In the genomic region with DNA sequence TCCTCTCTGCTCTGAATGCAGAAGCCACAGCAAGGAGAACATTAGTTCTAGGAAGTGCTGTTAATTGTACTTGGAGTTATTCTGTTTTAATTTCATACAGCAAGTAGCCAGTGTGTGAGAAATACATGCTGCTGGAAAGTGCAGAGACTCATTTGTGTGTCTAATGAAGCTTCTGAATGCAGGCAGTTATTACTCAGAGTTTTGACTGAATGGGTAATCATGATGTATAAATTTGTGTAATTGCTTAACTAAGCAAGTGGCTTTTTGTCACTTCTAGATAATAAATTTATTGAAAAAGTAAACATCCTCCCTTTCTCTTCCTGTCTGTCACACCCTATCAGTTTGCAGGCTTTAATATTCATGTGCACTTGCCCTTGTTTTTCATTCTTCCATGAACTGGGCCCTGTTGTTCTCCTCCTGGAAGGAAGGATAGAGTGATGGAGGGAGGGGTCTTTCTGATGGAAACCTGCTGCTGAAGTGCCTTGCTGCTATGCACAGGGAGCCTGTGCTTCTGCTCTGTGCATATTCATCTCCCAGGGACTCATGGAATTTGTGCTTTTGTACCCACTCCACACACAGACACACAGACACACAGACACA, we compare ENCODE assay signal across 13 mouse cellular contexts.
"Had no signal": no experiment of that assay in that cellular context is flagged by ENCODE, and none has a peak within 500 bp of the region (broad histone marks: within the 10 kb centered on the region; RNA-seq: fewer than 3 reads in every experiment).

No protein-coding gene starts in this region.

- H3K9me3 ChIP-seq: limb, embryonic 15.5 days; liver, embryonic 12.5 days; midbrain, embryonic 13.5 days; neural tube, embryonic 15.5 days had no signal

- H3K27me3 ChIP-seq: limb, embryonic 15.5 days; liver, embryonic 12.5 days; midbrain, embryonic 13.5 days; neural tube, embryonic 15.5 days had no signal

- H3K4me2 ChIP-seq: limb, embryonic 15.5 days; liver, embryonic 12.5 days; midbrain, embryonic 13.5 days; neural tube, embryonic 15.5 days had no signal

- H3K36me3 ChIP-seq: limb, embryonic 15.5 days; liver, embryonic 12.5 days; midbrain, embryonic 13.5 days; neural tube, embryonic 15.5 days had no signal

- ATAC-seq: liver, embryonic 12.5 days; midbrain, embryonic 13.5 days had no signal

- H3K27ac ChIP-seq: limb, embryonic 15.5 days; liver, embryonic 12.5 days; midbrain, embryonic 13.5 days; neural tube, embryonic 15.5 days had no signal

- H3K4me3 ChIP-seq: limb, embryonic 15.5 days; liver, embryonic 12.5 days; midbrain, embryonic 13.5 days; myocyte; neural tube, embryonic 15.5 days had no signal

- DNase-seq: kidney, adult 11 months; kidney, adult 9 months; kidney, postnatal 10 days; layer of hippocampus, adult 9-11 months; layer of hippocampus, postnatal 36 days; lung, postnatal 10 days; right cerebral cortex, postnatal 4 days; thymus, postnatal 36 days had no signal

- H3K4me1 ChIP-seq: limb, embryonic 15.5 days; liver, embryonic 12.5 days; midbrain, embryonic 13.5 days; neural tube, embryonic 15.5 days had no signal

- H3K9ac ChIP-seq: limb, embryonic 15.5 days; liver, embryonic 12.5 days; midbrain, embryonic 13.5 days; neural tube, embryonic 15.5 days had no signal
